Mouse (Mus musculus): ENCODE data around the gene Prcc. TPM values are rescaled to one million over a fixed set of nuclear protein-coding genes. Genes with fewer than 3 reads are reported as not detected.
"Not testable (repeated sequence)": the region's sequence is repeated elsewhere in the genome, so short reads cannot be mapped to it uniquely, and the experiment has no call there.

Gene Prcc
- polyA plus RNA-seq, 1 experiment from 2014 or later, result 14.1 TPM

GRCm38 (mm10) chr3:87909381-87909780 lies 24.0 kb upstream of the Prcc start:
- no peak for ATAC-seq (ENCODE audit: insufficient number of reproducible peaks, insufficient read depth, low FRiP score, low read depth)
- H3K9ac ChIP-seq (replicated peaks; ENCODE audit: low read depth, low read length), result no peak overlapping the region
- no peaks in the 10 kb centered on the region for H3K9me3 ChIP-seq (ENCODE audit: control insufficient read depth, low read depth, low read length)
- H3K4me1 ChIP-seq (ENCODE audit: control insufficient read depth, insufficient read depth, low read length), result peaks cover 34% of the 10 kb centered on the region
- H3K36me3 ChIP-seq (ENCODE audit: control insufficient read depth, insufficient read depth, low read length), result peaks cover 11% of the 10 kb centered on the region
- H3K27ac ChIP-seq (ENCODE audit: low read length), result peak overlapping the region; percentile 86
- H3K4me2 ChIP-seq (replicated peaks; ENCODE audit: low read depth, low read length), result peak overlapping the region; percentile 55
- no peaks in the 10 kb centered on the region for H3K27me3 ChIP-seq (ENCODE audit: control insufficient read depth, insufficient read depth, low read length)
- 0 out of 2 replicates have a peak overlapping the region, but pooled peaks have one; percentile 28 for H3K4me3 ChIP-seq (ENCODE audit: low read depth, low read length)
- 81% methylated on average over 2 of the region's 2 CpGs for WGBS

DNA sequence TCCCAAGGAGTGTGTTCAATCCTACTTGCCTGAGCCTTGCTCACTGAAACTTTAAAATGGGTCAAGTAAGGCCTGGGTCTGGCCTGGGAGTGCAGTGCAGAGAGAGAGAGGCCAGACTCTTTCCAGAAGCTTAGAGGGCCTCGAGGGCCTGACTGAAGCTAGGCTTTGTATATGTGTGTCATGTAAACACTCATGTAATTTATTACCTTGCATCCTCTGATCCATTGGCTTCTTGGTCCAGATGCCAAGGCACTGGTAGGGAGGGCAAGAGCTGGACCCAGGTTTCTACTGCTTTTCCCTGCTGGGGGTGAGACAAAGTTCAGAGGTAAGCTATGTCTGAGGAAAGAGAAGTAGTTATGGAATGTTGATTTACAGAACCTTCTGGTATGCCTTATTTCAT lies 22.5 kb upstream of the Prcc start:
- Histone ChIP-seq H3K4me3 (ENCODE audit: low read depth, low read length) (peak overlapping the region; percentile 99), H3K27me3 (ENCODE audit: control insufficient read depth, insufficient read depth, low read length) (no peaks in the 10 kb centered on the region), H3K4me2 (replicated peaks; ENCODE audit: low read depth, low read length) (peak overlapping the region; percentile 92), H3K4me1 (ENCODE audit: control insufficient read depth, insufficient read depth, low read length) (peaks cover 34% of the 10 kb centered on the region), H3K36me3 (ENCODE audit: control insufficient read depth, insufficient read depth, low read length) (no peaks in the 10 kb centered on the region; the same call in 1 of the 2 replicates), H3K9me3 (ENCODE audit: control insufficient read depth, low read depth, low read length) (no peaks in the 10 kb centered on the region), H3K9ac (replicated peaks; ENCODE audit: low read depth, low read length) (peak overlapping the region; percentile 99), H3K27ac (ENCODE audit: low read length) (peak overlapping the region; percentile 97)
- 0% methylated on average over 1 of the region's 1 CpGs for WGBS
- ATAC-seq (ENCODE audit: insufficient number of reproducible peaks, insufficient read depth, low FRiP score, low read depth), result no peak

DNA sequence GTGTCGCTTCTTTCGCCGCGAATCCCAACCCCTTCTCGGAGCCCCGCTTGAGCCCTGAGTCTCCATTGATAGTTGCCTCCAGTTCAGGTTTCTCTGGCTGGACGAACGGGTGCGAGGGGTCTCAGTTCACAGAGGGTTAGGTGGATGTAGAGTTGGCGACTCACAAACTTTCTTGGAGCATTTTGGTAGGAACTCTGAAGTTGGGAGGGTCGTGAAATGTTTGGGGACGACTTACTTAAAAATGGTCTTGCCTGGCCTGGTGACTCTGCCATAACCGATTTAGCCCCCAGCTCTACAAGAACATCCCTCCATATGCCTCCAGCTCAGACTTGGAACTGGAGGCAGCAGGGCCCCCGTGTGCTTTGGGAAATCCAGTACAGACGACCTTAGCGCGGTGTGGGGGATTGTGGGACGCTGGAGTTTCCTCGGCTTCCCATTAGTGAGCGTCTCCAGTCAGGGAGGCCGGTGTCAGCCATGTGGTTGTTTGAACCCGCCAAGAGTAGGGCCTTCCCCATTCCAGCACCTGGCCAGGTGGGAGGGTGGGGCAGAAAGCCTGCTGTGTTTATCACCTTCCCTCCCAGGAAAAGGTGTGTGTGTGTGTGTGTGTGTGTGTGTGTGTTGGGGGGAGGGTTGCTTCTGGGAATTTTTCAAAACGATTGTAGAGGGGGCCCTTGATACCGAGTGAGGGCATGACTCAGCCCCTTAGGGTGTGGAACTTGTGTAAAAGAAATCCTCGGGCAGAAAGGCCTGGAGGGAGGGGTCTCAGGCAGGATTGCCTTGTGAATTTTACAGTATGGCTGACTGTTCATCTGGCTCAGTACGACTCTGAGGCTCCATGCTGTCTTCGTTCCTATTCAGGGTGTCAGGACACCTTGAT lies 21.8 kb upstream of the Prcc start:
- Histone ChIP-seq H3K4me2 (replicated peaks; ENCODE audit: low read depth, low read length) (peak overlapping the region; percentile 92), H3K9ac (replicated peaks; ENCODE audit: low read depth, low read length) (peak overlapping the region; percentile 99), H3K27me3 (ENCODE audit: control insufficient read depth, insufficient read depth, low read length) (no peaks in the 10 kb centered on the region), H3K4me1 (ENCODE audit: control insufficient read depth, insufficient read depth, low read length) (peaks cover 34% of the 10 kb centered on the region), H3K27ac (ENCODE audit: low read length) (peak overlapping the region; percentile 97), H3K4me3 (ENCODE audit: low read depth, low read length) (peak overlapping the region; percentile 99), H3K9me3 (ENCODE audit: control insufficient read depth, low read depth, low read length) (no peaks in the 10 kb centered on the region), H3K36me3 (ENCODE audit: control insufficient read depth, insufficient read depth, low read length) (no peaks in the 10 kb centered on the region)
- 0% methylated on average over 27 of the region's 27 CpGs for WGBS
- peak; percentile 39 for ATAC-seq (ENCODE audit: insufficient number of reproducible peaks, insufficient read depth, low FRiP score, low read depth)

GRCm38 (mm10) chr3:87906601-87906980 lies 21.2 kb upstream of the Prcc start:
- H3K4me1 ChIP-seq (ENCODE audit: control insufficient read depth, insufficient read depth, low read length), result peaks cover 34% of the 10 kb centered on the region
- no peak for ATAC-seq (ENCODE audit: insufficient number of reproducible peaks, insufficient read depth, low FRiP score, low read depth)
- H3K4me2 ChIP-seq (replicated peaks; ENCODE audit: low read depth, low read length), result peak overlapping the region; percentile 92

GRCm38 (mm10) chr3:87905880-87906485 lies 20.6 kb upstream of the Prcc start, which contains the start of gene Hdgf:
Gene Hdgf (plus strand): TSS chr3:87906321.
- Histone ChIP-seq H3K4me1 (ENCODE audit: control insufficient read depth, insufficient read depth, low read length) (peaks cover 32% of the 10 kb centered on the region), H3K9ac (replicated peaks; ENCODE audit: low read depth, low read length) (peak within 1 kb of the TSS; percentile 99), H3K4me3 (ENCODE audit: low read depth, low read length) (peak within 1 kb of the TSS; percentile 99), H3K9me3 (ENCODE audit: control insufficient read depth, low read depth, low read length) (no peaks in the 10 kb centered on the region), H3K36me3 (ENCODE audit: control insufficient read depth, insufficient read depth, low read length) (no peaks in the 10 kb centered on the region), H3K27me3 (ENCODE audit: control insufficient read depth, insufficient read depth, low read length) (no peaks in the 10 kb centered on the region), H3K4me2 (replicated peaks; ENCODE audit: low read depth, low read length) (peak within 1 kb of the TSS; percentile 92), H3K27ac (ENCODE audit: low read length) (peak within 1 kb of the TSS; percentile 97)
- under 1% methylated on average over 57 of the region's 57 CpGs for WGBS
- ATAC-seq (ENCODE audit: insufficient number of reproducible peaks, insufficient read depth, low FRiP score, low read depth), result peak; percentile 91

More at GRCm38 (mm10) chr3:87906601-87906980, 21.2 kb upstream of the Prcc start:
- WGBS, result under 1% methylated on average over 23 of the region's 47 CpGs
- peak overlapping the region; percentile 97 for H3K27ac ChIP-seq (ENCODE audit: low read length)
- no peaks in the 10 kb centered on the region for H3K36me3 ChIP-seq (ENCODE audit: control insufficient read depth, insufficient read depth, low read length)
- H3K9me3 ChIP-seq (ENCODE audit: control insufficient read depth, low read depth, low read length), result no peaks in the 10 kb centered on the region
- peak overlapping the region; percentile 99 for H3K4me3 ChIP-seq (ENCODE audit: low read depth, low read length)
- H3K27me3 ChIP-seq (ENCODE audit: control insufficient read depth, insufficient read depth, low read length), result no peaks in the 10 kb centered on the region
- peak overlapping the region; percentile 99 for H3K9ac ChIP-seq (replicated peaks; ENCODE audit: low read depth, low read length)

DNA sequence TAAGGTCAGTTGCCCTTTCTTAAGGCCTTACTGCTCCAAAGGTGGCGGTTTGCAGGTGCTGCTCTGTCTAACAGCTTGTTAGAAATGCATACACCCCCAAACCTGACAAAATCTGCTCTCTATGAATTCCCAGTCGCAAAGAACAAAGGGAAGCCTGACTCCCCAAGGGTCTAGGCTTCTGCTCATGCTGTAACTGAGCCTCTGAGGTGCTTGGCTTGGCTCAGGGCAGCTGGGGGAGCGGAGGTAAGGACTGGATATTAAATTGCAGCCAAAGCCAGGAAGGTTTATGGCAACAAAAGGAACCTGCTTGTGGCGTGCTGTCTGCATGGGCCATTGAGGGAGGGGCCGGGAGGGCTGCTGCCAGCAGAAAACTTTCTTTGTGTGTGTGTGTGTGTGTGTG lies 18.4 kb upstream of the Prcc start:
- no peak for ATAC-seq (ENCODE audit: insufficient number of reproducible peaks, insufficient read depth, low FRiP score, low read depth)
- H3K4me3 ChIP-seq (ENCODE audit: low read depth, low read length), result no peak overlapping the region
- H3K27me3 ChIP-seq (ENCODE audit: control insufficient read depth, insufficient read depth, low read length), result no peaks in the 10 kb centered on the region
- H3K9me3 ChIP-seq (ENCODE audit: control insufficient read depth, low read depth, low read length), result no peaks in the 10 kb centered on the region
- 50% methylated on average over 5 of the region's 5 CpGs for WGBS
- no peak overlapping the region for H3K9ac ChIP-seq (replicated peaks; ENCODE audit: low read depth, low read length)
- H3K27ac ChIP-seq (ENCODE audit: low read length), result no peak overlapping the region
- peaks cover 12% of the 10 kb centered on the region for H3K4me1 ChIP-seq (ENCODE audit: control insufficient read depth, insufficient read depth, low read length)
- no peak overlapping the region for H3K4me2 ChIP-seq (replicated peaks; ENCODE audit: low read depth, low read length)
- H3K36me3 ChIP-seq (ENCODE audit: control insufficient read depth, insufficient read depth, low read length), result no peaks in the 10 kb centered on the region

DNA sequence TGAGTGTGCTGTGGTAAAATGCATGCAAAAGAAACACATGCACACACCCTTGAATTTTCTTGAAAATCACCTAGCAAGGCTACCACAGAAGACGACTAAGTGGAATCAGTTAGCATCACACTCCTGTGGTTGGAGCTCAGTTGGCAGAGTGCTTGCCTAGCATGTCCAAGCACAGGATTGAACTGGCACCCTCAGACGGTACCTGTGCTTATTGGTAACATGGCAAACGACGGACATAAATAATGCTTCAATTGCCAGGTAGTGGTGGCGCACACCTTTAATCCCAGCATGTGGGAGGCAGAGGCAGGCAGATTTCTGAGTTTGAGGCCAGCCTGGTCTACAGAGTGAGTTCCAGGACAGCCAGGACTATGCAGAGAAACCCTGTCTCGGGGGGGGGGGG lies 16.6 kb upstream of the Prcc start:
- not testable (repeated sequence) for H3K4me3 ChIP-seq (ENCODE audit: low read depth, low read length); ATAC-seq (ENCODE audit: insufficient number of reproducible peaks, insufficient read depth, low FRiP score, low read depth); H3K9ac ChIP-seq (replicated peaks; ENCODE audit: low read depth, low read length); H3K27ac ChIP-seq (ENCODE audit: low read length); H3K27me3 ChIP-seq (ENCODE audit: control insufficient read depth, insufficient read depth, low read length); H3K9me3 ChIP-seq (ENCODE audit: control insufficient read depth, low read depth, low read length); H3K4me1 ChIP-seq (ENCODE audit: control insufficient read depth, insufficient read depth, low read length); H3K4me2 ChIP-seq (replicated peaks; ENCODE audit: low read depth, low read length); H3K36me3 ChIP-seq (ENCODE audit: control insufficient read depth, insufficient read depth, low read length)
- 86% methylated on average over 5 of the region's 6 CpGs for WGBS

DNA sequence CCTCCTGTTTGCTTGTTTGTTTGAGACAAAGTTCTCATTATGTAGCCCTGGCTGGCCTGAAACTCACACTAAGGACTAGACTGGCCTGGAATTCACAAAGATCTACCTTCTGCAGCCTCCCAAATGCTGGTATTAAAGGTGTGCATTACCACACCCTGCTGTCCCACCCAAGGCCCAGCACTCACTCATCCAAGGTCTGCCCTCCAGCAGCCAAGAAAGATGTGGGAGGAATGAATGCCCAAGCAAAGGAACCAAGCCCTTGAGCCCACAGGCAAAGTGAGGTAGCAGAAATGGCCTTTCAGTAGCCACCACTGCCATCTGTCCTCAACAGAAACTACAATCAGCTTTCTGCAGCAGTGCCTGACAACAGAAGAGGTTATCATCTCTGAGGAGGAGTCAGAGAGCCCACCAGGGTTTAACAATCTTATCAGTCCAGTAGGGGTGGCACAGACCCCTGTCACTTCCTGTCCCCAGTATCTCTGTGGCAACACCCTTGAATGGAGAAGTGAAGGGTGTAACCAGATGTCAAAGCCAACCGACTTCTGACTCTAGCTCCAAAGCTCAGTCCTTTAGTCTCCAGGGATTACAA lies 15.7 kb upstream of the Prcc start:
- ATAC-seq (ENCODE audit: insufficient number of reproducible peaks, insufficient read depth, low FRiP score, low read depth), result no peak
- Histone ChIP-seq H3K27ac (ENCODE audit: low read length) (no peak overlapping the region), H3K9ac (replicated peaks; ENCODE audit: low read depth, low read length) (no peak overlapping the region), H3K4me1 (ENCODE audit: control insufficient read depth, insufficient read depth, low read length) (no peaks in the 10 kb centered on the region), H3K9me3 (ENCODE audit: control insufficient read depth, low read depth, low read length) (no peaks in the 10 kb centered on the region), H3K27me3 (ENCODE audit: control insufficient read depth, insufficient read depth, low read length) (no peaks in the 10 kb centered on the region), H3K4me2 (replicated peaks; ENCODE audit: low read depth, low read length) (no peak overlapping the region), H3K36me3 (ENCODE audit: control insufficient read depth, insufficient read depth, low read length) (no peaks in the 10 kb centered on the region), H3K4me3 (ENCODE audit: low read depth, low read length) (no peak overlapping the region)
- WGBS, result 28% methylated on average over 1 of the region's 1 CpGs
